Mouse (Mus musculus) embryonic facial prominence, embryonic 12.5 days (tissue): ENCODE data around the gene Slc10a6. TPM values are rescaled to one million over a fixed set of nuclear protein-coding genes. Genes with fewer than 3 reads are reported as not detected.

Source experiments
- ATAC-seq: fragments of 200-750 bp; cut with Nextera tagmentation; 2 replicates; pipeline ENCODE4 v1.8.0; 2017; ENCODE audit not compliant: insufficient number of reproducible peaks, insufficient read depth, low FRiP score, low TSS enrichment
- H3K27ac ChIP-seq: fragments of 300-500 bp; sonication (generic); 2 replicates; pipeline ENCODE4 v1.5.1; 2016; ENCODE audit warnings: mild to moderate bottlenecking
- H3K27me3 ChIP-seq: fragments of 300-500 bp; sonication (generic); 2 replicates; pipeline ENCODE4 v1.6.1; 2016; ENCODE audit warnings: mild to moderate bottlenecking, moderate library complexity
- H3K36me3 ChIP-seq: fragments of 300-500 bp; sonication (generic); 2 replicates; pipeline ENCODE4 v1.6.1; 2016; ENCODE audit warnings: mild to moderate bottlenecking
- H3K4me1 ChIP-seq: fragments of 300-500 bp; sonication (generic); 2 replicates; pipeline ENCODE4 v1.6.1; 2016
- H3K4me2 ChIP-seq: fragments of 300-500 bp; sonication (generic); replicated peaks from 2 replicates; pipeline ENCODE4 v1.6.1; 2016; ENCODE audit warnings: mild to moderate bottlenecking, moderate library complexity
- H3K4me3 ChIP-seq: fragments of 300-500 bp; sonication (generic); 2 replicates; pipeline ENCODE4 v1.5.1; 2016; ENCODE audit warnings: mild to moderate bottlenecking
- H3K9ac ChIP-seq: fragments of 300-500 bp; sonication (generic); 2 replicates; pipeline ENCODE4 v1.6.1; 2016; ENCODE audit warnings: mild to moderate bottlenecking, moderate library complexity
- H3K9me3 ChIP-seq: fragments of 300-500 bp; sonication (generic); 2 replicates; pipeline ENCODE4 v1.6.1; 2016; ENCODE audit warnings: mild to moderate bottlenecking, moderate library complexity
- WGBS: fragments of 180-500 bp; shearing (Covaris S2); methylation state at CpG from one replicate; pipeline ENCODE4 v1.1.7; 2016; 5-methylcytosine and 5-hydroxymethylcytosine counted together
- polyA plus RNA-seq: library from polyadenylated mRNA; unstranded; fragments of >200 nt; fragmentation: Nextera tagmentation; extraction: Ambion mirVana; gene quantifications from 2 replicates; pipeline ENCODE4 v1.2.1, GENCODE M21; 2016

The Slc10a6 gene
- polyA plus RNA-seq, 1 experiment from 2014 or later: 0.14 TPM

GRCm38 (mm10) chr5:103617191-103617590, 12.0 kb downstream of the Slc10a6 start:
- Histone ChIP-seq H3K9ac (no peak overlapping the region), H3K4me1 (no peaks in the 10 kb centered on the region), H3K27me3 (no peaks in the 10 kb centered on the region), H3K4me3 (no peak overlapping the region), H3K4me2 (no peak overlapping the region), H3K27ac (no peak overlapping the region), H3K36me3 (no peaks in the 10 kb centered on the region), H3K9me3 (no peaks in the 10 kb centered on the region)
- 64% methylated on average over 9 of the region's 9 CpGs for WGBS
- ATAC-seq: no peak

DNA sequence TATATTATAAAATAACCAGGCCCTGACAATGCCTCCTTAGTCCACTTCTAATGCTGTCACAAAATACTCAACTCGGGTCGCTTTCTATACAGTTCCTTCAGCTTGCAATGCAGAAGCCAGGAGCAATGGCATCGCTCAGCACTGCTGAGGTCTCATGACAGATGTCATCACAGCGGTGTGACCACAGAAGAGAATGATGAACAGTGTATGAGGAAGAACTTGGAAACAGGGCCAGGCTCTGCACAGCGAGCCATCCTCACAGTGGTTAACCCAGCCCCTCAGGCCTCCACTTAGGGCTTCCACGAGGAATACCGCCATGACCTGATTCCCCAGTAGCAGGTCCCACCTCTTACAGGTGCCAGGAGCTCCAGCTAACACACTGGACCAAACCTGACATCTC, 14.8 kb downstream of the Slc10a6 start:
- H3K4me3 ChIP-seq: no peak overlapping the region
- no peak overlapping the region for H3K9ac ChIP-seq
- H3K4me2 ChIP-seq: no peak overlapping the region
- ATAC-seq: no peak
- H3K4me1 ChIP-seq: no peaks in the 10 kb centered on the region
- no peaks in the 10 kb centered on the region for H3K27me3 ChIP-seq
- 91% methylated on average over 7 of the region's 7 CpGs for WGBS
- no peak overlapping the region for H3K27ac ChIP-seq
- H3K36me3 ChIP-seq: no peaks in the 10 kb centered on the region
- no peaks in the 10 kb centered on the region for H3K9me3 ChIP-seq

DNA sequence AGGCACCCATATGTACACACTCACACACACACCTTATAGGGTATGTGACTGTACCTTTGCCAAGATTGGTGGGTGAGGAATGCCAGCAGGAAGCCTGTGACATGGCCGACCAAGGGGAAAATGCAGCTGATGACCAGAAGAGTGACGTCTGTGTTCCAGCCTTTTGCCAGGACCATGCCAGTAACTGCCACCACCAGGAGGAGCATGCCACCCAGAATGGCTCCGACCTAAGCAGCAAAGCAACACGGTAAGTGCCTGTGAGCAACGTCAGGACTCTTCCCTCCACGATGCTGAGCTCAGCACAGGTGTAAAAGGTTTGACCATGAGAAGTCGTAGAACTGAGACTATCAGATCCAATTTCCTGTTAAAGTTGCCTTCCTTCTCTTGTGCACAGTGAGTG, 16.9 kb downstream of the Slc10a6 start:
- WGBS: 85% methylated on average over 7 of the region's 7 CpGs
- no peaks in the 10 kb centered on the region for H3K36me3 ChIP-seq
- ATAC-seq: no peak
- H3K4me1 ChIP-seq: no peaks in the 10 kb centered on the region
- no peak overlapping the region for H3K4me3 ChIP-seq
- no peak overlapping the region for H3K9ac ChIP-seq
- no peaks in the 10 kb centered on the region for H3K27me3 ChIP-seq
- no peaks in the 10 kb centered on the region for H3K9me3 ChIP-seq
- H3K4me2 ChIP-seq: no peak overlapping the region
- no peak overlapping the region for H3K27ac ChIP-seq

GRCm38 (mm10) chr5:103610856-103611472, 18.2 kb downstream of the Slc10a6 start:
- no peak overlapping the region for H3K4me3 ChIP-seq
- H3K9ac ChIP-seq: no peak overlapping the region
- H3K9me3 ChIP-seq: no peaks in the 10 kb centered on the region
- H3K27ac ChIP-seq: no peak overlapping the region
- no peak for ATAC-seq
- H3K4me2 ChIP-seq: no peak overlapping the region
- H3K4me1 ChIP-seq: no peaks in the 10 kb centered on the region
- H3K27me3 ChIP-seq: no peaks in the 10 kb centered on the region
- H3K36me3 ChIP-seq: no peaks in the 10 kb centered on the region
- WGBS: 90% methylated on average over 10 of the region's 10 CpGs

GRCm38 (mm10) chr5:103610148-103610547, 19.1 kb downstream of the Slc10a6 start:
- no peak overlapping the region for H3K9ac ChIP-seq
- H3K4me1 ChIP-seq: no peaks in the 10 kb centered on the region
- H3K4me3 ChIP-seq: no peak overlapping the region
- H3K4me2 ChIP-seq: no peak overlapping the region
- no peaks in the 10 kb centered on the region for H3K27me3 ChIP-seq
- H3K9me3 ChIP-seq: no peaks in the 10 kb centered on the region
- no peak for ATAC-seq
- H3K36me3 ChIP-seq: no peaks in the 10 kb centered on the region
- WGBS: 61% methylated on average over 5 of the region's 5 CpGs
- H3K27ac ChIP-seq: no peak overlapping the region

DNA sequence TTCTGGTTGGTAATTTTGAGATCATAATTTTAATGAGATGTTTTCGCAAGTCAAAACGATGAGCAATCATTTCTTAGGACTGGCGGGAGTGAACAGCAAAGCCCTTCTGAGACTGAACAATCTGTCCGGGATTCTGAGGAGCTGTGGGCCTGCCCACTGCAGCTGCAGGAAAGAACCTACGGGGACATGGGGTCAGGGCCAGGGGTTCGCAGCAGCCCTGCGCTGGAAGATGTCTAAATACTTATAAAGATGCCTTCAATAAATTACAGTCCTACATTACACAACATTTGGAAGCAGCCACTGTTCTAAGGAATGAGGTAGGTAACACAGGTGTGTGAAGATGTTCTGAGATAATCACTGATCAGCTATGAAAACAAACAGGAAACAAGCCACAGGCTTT, 23.5 kb downstream of the Slc10a6 start:
- 74% methylated on average over 7 of the region's 7 CpGs for WGBS

DNA sequence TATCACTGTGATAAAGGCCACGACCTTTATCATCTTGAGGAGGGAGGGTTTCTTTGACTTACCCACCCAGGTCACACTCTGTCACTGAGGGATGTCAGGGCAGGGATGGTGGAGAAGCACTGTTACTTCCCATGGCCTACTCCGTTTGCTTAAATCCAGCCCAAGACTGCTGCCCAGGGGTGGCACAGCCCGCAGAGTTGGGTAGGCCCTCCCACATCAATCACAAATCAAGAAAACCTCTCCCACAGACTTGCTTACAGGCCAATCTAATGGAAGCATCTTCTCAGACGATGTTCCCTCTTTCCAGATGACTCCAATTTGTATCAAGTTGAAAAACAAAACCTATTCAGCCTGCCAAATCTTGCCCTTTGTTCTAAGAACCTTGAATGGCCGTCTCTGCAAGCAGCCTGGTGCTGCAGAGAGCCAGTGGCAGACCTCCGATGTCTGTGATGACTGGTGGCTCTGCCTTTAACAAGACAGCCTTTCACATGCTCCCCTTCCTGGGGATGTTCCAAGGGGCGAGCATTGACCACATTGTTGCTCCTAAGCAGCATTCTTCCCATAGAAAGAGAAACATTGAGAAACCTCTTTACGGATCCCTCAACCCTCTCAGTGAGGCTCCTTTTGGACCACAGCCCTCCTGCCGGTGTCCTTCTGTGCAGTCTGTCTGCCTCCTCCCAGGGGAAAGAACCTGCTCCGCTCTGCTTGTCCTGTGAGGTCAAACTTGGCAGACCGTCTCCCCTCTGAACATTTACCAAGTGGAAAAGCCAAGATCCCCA, 25.9 kb downstream of the Slc10a6 start:
- H3K9ac ChIP-seq: no peak overlapping the region
- WGBS: 55% methylated on average over 11 of the region's 11 CpGs
- H3K4me1 ChIP-seq: 0 out of 2 replicates have a peak, but pooled peaks cover 6% of the 10 kb centered on the region
- peaks cover 3% of the 10 kb centered on the region; the same call in 1 of the 2 replicates for H3K36me3 ChIP-seq
- no peak overlapping the region for H3K4me3 ChIP-seq
- no peak for ATAC-seq
- H3K27me3 ChIP-seq: no peaks in the 10 kb centered on the region
- H3K27ac ChIP-seq: no peak overlapping the region
- H3K9me3 ChIP-seq: no peaks in the 10 kb centered on the region
- H3K4me2 ChIP-seq: no peak overlapping the region

More for the DNA sequence above, 23.5 kb downstream of the Slc10a6 start:
- no peak overlapping the region for H3K9ac ChIP-seq
- no peaks in the 10 kb centered on the region for H3K27me3 ChIP-seq
- no peak overlapping the region for H3K27ac ChIP-seq
- no peak overlapping the region for H3K4me3 ChIP-seq
- no peaks in the 10 kb centered on the region for H3K4me1 ChIP-seq
- no peak for ATAC-seq
- no peak overlapping the region for H3K4me2 ChIP-seq
- H3K36me3 ChIP-seq: no peaks in the 10 kb centered on the region
- no peaks in the 10 kb centered on the region for H3K9me3 ChIP-seq

DNA sequence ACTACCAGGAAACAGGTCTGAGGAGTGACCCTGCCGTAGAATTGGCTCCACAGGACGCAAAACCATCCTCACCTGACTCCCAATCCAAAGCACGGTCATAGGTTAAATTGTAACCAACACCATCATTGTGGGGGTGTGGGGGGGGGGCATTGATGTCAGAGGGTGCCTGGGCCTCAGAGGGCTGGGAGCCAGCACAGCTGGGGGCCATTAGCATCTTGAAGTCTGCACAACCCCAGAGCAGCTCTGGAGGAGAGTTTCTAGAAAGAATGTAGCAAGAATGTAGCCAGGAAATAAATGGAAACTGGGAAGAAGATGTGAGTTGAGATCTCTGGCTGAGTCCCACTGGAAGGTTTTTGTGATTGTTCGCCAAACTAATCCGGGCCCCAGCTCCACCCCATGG, 30.3 kb downstream of the Slc10a6 start:
- Histone ChIP-seq H3K4me3 (no peak overlapping the region), H3K36me3 (peaks cover 3% of the 10 kb centered on the region; the same call in 1 of the 2 replicates), H3K27me3 (no peaks in the 10 kb centered on the region), H3K9me3 (no peaks in the 10 kb centered on the region), H3K27ac (no peak overlapping the region), H3K4me2 (no peak overlapping the region), H3K4me1 (0 out of 2 replicates have a peak, but pooled peaks cover 6% of the 10 kb centered on the region), H3K9ac (no peak overlapping the region)
- WGBS: 74% methylated on average over 5 of the region's 5 CpGs
- ATAC-seq: no peak

DNA sequence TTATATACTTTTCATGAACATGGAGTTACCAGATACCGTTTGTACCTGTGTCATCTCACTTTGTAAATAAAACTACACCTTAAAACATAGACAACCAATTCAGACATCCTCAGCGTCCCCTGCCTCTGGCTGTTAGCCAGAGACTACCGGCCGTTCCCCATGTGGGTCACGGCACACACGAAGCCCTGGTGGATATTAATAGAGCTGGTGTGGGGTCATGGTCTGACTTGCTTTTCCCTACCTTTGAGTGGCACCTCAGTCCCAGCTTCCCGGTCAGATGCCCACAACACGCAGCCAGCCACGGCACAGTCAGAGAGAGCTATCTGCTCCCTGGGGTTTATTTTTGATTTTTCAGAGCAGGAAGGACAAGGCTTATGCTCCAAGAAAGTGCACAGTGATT, 30.9 kb downstream of the Slc10a6 start:
- H3K27me3 ChIP-seq: no peaks in the 10 kb centered on the region
- 84% methylated on average over 9 of the region's 9 CpGs for WGBS
- ATAC-seq: no peak

DNA sequence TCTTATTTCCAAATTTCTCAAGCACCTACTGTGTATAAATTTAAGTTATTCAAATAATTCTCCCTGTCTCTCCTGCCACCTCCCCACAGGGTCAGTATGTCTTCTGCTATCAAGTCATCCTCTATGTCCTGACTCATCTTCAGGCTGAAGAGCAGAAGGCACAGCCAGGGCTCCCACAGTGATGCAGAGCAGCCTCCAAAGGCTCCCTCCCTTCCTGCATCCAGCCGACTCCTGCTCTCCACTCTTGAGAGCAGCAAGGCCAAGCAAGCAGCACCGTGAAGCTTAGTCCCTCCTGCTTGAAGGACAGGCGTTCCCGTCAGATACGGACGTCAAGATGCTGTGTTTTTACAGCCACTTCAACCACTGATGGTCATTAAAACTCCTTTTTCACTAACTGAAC, 31.6 kb downstream of the Slc10a6 start:
- ATAC-seq: no peak
- Histone ChIP-seq H3K9ac (no peak overlapping the region), H3K4me1 (0 out of 2 replicates have a peak, but pooled peaks cover 6% of the 10 kb centered on the region), H3K36me3 (peaks cover 9% of the 10 kb centered on the region; the same call in 1 of the 2 replicates), H3K27ac (no peak overlapping the region), H3K4me3 (no peak overlapping the region), H3K4me2 (no peak overlapping the region), H3K9me3 (no peaks in the 10 kb centered on the region), H3K27me3 (no peaks in the 10 kb centered on the region)
- WGBS: 76% methylated on average over 6 of the region's 6 CpGs

More for the DNA sequence above, 30.9 kb downstream of the Slc10a6 start:
- Histone ChIP-seq H3K9ac (no peak overlapping the region), H3K4me3 (no peak overlapping the region), H3K27ac (no peak overlapping the region), H3K9me3 (no peaks in the 10 kb centered on the region), H3K4me1 (0 out of 2 replicates have a peak, but pooled peaks cover 6% of the 10 kb centered on the region), H3K36me3 (peaks cover 6% of the 10 kb centered on the region; the same call in 1 of the 2 replicates), H3K4me2 (no peak overlapping the region)

DNA sequence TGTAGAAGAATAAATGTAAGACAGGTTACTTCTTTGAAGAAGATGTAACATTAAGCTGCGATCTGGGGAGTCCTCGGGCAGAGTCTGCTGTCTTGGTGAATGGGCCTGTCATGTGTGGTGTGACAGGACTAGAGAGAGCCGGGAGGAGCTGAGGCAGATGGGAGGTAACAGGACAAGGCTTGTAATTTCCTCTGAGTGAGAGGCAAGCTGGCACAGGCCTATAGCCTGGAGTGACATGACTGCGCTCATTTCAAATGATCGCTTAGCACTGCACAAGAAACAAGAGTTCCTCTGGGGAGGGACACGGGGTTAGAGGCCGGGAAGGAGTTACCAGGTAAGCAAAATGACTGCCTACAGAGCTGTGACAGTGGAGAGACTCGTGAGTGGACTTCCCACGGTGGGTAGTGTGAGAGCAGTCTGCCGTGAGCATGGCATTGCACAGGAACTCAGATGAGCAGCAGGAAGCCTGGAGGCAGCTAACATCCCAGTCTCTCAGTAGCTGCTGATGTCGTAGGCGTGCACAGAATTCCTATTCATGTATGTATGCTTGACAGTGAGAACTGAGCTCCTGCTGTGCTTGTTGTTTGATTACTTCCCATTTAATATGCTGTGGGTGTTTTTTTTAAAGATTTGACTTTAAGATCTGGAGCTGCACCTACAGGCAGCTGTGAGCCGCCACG, 32.6 kb downstream of the Slc10a6 start:
- no peak overlapping the region for H3K4me3 ChIP-seq
- no peak overlapping the region for H3K4me2 ChIP-seq
- peaks cover 9% of the 10 kb centered on the region; the same call in 1 of the 2 replicates for H3K36me3 ChIP-seq
- 72% methylated on average over 14 of the region's 14 CpGs for WGBS
- ATAC-seq: peak; percentile 74
- H3K9ac ChIP-seq: no peak overlapping the region
- no peak overlapping the region for H3K27ac ChIP-seq
- 0 out of 2 replicates have a peak, but pooled peaks cover 6% of the 10 kb centered on the region for H3K4me1 ChIP-seq
- no peaks in the 10 kb centered on the region for H3K9me3 ChIP-seq
- H3K27me3 ChIP-seq: no peaks in the 10 kb centered on the region
